Mouse (Mus musculus) CH12.LX (cell line): ENCODE results near the gene Ints7. TPM values are rescaled to one million over a fixed set of nuclear protein-coding genes. Genes with fewer than 3 reads are reported as not detected.

Experiments used
- DNase-seq: peaks from one replicate; pipeline ENCODE4 v3.0.0-alpha.2; 2013; ENCODE audit errors: extremely low read depth
- H3K27ac ChIP-seq: 2 replicates; pipeline ENCODE4 v1.5.1; 2012; ENCODE audit warnings: low read depth, mild to moderate bottlenecking, control low read depth, moderate library complexity; ENCODE audit not compliant: insufficient read depth
- H3K27me3 ChIP-seq: replicated peaks from 2 replicates; pipeline ENCODE3; 2012; ENCODE audit warnings: inconsistent platforms
- H3K36me3 ChIP-seq, 2 experiments: replicated peaks in 1 of 2; 2 replicates each; pipeline versions ENCODE3 to v1.6.1; 2012; ENCODE audit warnings: inconsistent platforms in 1 of 2, low read length in 1 of 2, mild to moderate bottlenecking in 1 of 2, mixed read lengths in 1 of 2, moderate library complexity in 1 of 2; ENCODE audit not compliant: control insufficient read depth in 1 of 2, insufficient read depth in 1 of 2
- H3K4me1 ChIP-seq, 2 experiments: 2 replicates each; pipeline ENCODE4 v1.6.1; 2012; ENCODE audit warnings: inconsistent platforms in 1 of 2, moderate library complexity in 1 of 2; ENCODE audit not compliant: insufficient read depth in 2 of 2, control insufficient read depth in 1 of 2
- H3K4me2 ChIP-seq: 2 replicates; pipeline ENCODE4 v1.6.1; 2012; ENCODE audit warnings: low read depth, mild to moderate bottlenecking, control low read depth; ENCODE audit not compliant: poor library complexity, insufficient read depth, severe bottlenecking
- H3K4me3 ChIP-seq, 3 experiments: fragments of 150-350 bp in 1 of 3; sonication (generic) in 1 of 3; replicated peaks in 1 of 3; 2 replicates each; pipeline versions ENCODE3 to v1.5.1; 2011 to 2012; ENCODE audit warnings: low read depth in 2 of 3, low read length in 2 of 3, mild to moderate bottlenecking in 2 of 3, moderate library complexity in 2 of 3, control low read depth in 1 of 3, improper control_type of control experiment in 1 of 3, inconsistent platforms in 1 of 3, mixed read lengths in 1 of 3; ENCODE audit not compliant: poor library complexity in 1 of 3
- H3K79me2 ChIP-seq: replicated peaks from 2 replicates; pipeline ENCODE4 v1.6.1; 2012; ENCODE audit warnings: mild to moderate bottlenecking, moderate library complexity; ENCODE audit not compliant: control insufficient read depth, poor library complexity, insufficient read depth, severe bottlenecking; ENCODE audit errors: extremely low read depth
- H3K9ac ChIP-seq: 2 replicates; pipeline ENCODE4 v1.6.1; 2012; ENCODE audit warnings: low read depth, mild to moderate bottlenecking, control low read depth, moderate library complexity; ENCODE audit not compliant: insufficient read depth
- H3K9me3 ChIP-seq: replicated peaks from 2 replicates; pipeline ENCODE3; 2012; ENCODE audit warnings: low read length, inconsistent platforms, mixed read lengths
- BHLHE40 ChIP-seq: IDR thresholded peaks from 2 replicates; pipeline ENCODE4 v1.6.1; 2011; ENCODE audit warnings: mild to moderate bottlenecking, low read depth, low read length, improper control_type of control experiment
- CHD1 ChIP-seq: IDR thresholded peaks from 2 replicates; pipeline ENCODE4 v1.6.1; 2012; ENCODE audit warnings: low read depth, low read length, improper control_type of control experiment, inconsistent platforms
- CHD2 ChIP-seq: IDR thresholded peaks from 2 replicates; pipeline ENCODE4 v1.6.1; 2011; ENCODE audit warnings: low read length, improper control_type of control experiment
- E2F4 ChIP-seq: IDR thresholded peaks from 2 replicates; pipeline ENCODE4 v1.6.1; 2011; ENCODE audit warnings: low read depth, low read length, improper control_type of control experiment; ENCODE audit not compliant: insufficient replicate concordance
- HCFC1 ChIP-seq: IDR thresholded peaks from 2 replicates; pipeline ENCODE4 v1.6.1; 2012; ENCODE audit warnings: low read depth, mild to moderate bottlenecking, inconsistent platforms, low read length, improper control_type of control experiment
- MAX ChIP-seq: IDR thresholded peaks from 2 replicates; pipeline ENCODE4 v1.6.1; 2011; ENCODE audit warnings: low read length, improper control_type of control experiment
- NELFE ChIP-seq: IDR thresholded peaks from 2 replicates; pipeline ENCODE4 v1.6.1; 2011; ENCODE audit warnings: low read depth, low read length, improper control_type of control experiment
- POLR2A ChIP-seq: IDR thresholded peaks from 2 replicates; pipeline ENCODE4 v1.6.1; 2011; ENCODE audit warnings: low read depth, mild to moderate bottlenecking, improper control_type of control experiment, low read length
- RCOR1 ChIP-seq: conservative IDR thresholded peaks from 2 replicates; pipeline ENCODE4 v1.6.1; 2012; ENCODE audit warnings: low read depth, mild to moderate bottlenecking, inconsistent platforms, low read length, improper control_type of control experiment
- TCF12 ChIP-seq: IDR thresholded peaks from 2 replicates; pipeline ENCODE4 v1.6.1; 2014; ENCODE audit warnings: low read depth, mild to moderate bottlenecking, inconsistent platforms, low read length, improper control_type of control experiment
- UBTF ChIP-seq: IDR thresholded peaks from 2 replicates; pipeline ENCODE4 v1.6.1; 2012; ENCODE audit warnings: low read depth, mild to moderate bottlenecking, inconsistent platforms, low read length, improper control_type of control experiment, moderate library complexity
- USF2 ChIP-seq: conservative IDR thresholded peaks from 2 replicates; pipeline ENCODE4 v1.6.1; 2011; ENCODE audit warnings: low read depth, low read length, improper control_type of control experiment
- ZKSCAN1 ChIP-seq: IDR thresholded peaks from 2 replicates; pipeline ENCODE4 v1.6.1; 2012; ENCODE audit warnings: low read depth, inconsistent platforms, low read length, improper control_type of control experiment, borderline replicate concordance
- ZMIZ1 ChIP-seq: IDR thresholded peaks from 2 replicates; pipeline ENCODE4 v1.6.1; 2012; ENCODE audit warnings: low read depth, mild to moderate bottlenecking, inconsistent platforms, low read length, improper control_type of control experiment
- dilution Hi-C: fragments of 300-500 bp; cut with MboI; formaldehyde crosslinking; loops from 2 replicates; pipeline ENCODE4 v1.14.3; 2020; ENCODE audit warnings: low sequenced_read_pairs; ENCODE audit not compliant: extremely low pct_unique_long_range_greater_than_20kb, extremely low pct_ligation_motif_present
- in situ Hi-C: fragments of 300-500 bp; cut with MboI; formaldehyde crosslinking; loops from 3 replicates; pipeline ENCODE4 v1.14.3; 2019; ENCODE audit warnings: low sequenced_read_pairs, low pct_ligation_motif_present, low pct_unique_long_range_greater_than_20kb, mixed read lengths
- polyA plus RNA-seq: library from polyadenylated mRNA; unstranded; fragments of >175 nt; gene quantifications from 2 replicates; pipeline ENCODE4 v1.2.1, GENCODE M21; 2012; ENCODE audit warnings: low read depth; ENCODE audit not compliant: insufficient read length
- total RNA-seq, 2 experiments: library from RNA; depleted of rRNA; stranded (reverse); fragments of 300-350 nt in 1 of 2; fragments of >200 nt in 1 of 2; gene quantifications; 2 replicates each; pipeline ENCODE4 v1.2.3; 2012 to 2014

The Ints7 gene
- total and polyA plus RNA-seq, 3 experiments, result 30.4 to 58.8 (median 50.5) TPM

DNA sequence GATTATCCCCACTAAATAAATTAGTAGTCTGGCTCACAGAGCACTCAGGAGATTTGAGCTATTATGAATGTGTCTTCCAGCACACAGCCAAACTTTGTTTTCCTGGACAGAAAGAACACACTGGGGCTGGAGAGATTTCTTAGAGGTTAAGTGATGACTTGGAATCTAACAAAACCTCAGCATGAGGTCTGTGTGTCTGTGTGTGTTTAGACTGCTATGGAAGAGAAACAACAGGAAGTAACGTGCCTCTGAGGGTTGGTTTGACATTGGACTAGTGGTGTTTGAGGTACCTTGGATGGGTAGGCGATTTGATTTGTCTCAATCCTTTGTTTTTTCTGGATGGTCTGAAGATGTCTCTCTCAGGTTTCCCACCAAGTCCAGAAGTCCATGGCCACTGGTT lies 58.7 kb downstream of the Ints7 start:
- no peak for DNase-seq
- Histone ChIP-seq H3K36me3 (no peaks in the 10 kb centered on the region), H3K4me2 (no peak overlapping the region), H3K27me3 (no peaks in the 10 kb centered on the region), H3K9me3 (no peaks in the 10 kb centered on the region), H3K4me1 (no peaks in the 10 kb centered on the region), H3K79me2 (no peaks in the 10 kb centered on the region), H3K27ac (no peak overlapping the region), H3K4me3 (no peak overlapping the region), H3K9ac (no peak overlapping the region)
- dilution Hi-C loops, result no loop called here
- in situ Hi-C loops, result no loop called here
- TF ChIP-seq NELFE, result no peak
- no peak for TF ChIP-seq TCF12
- no peak for TF ChIP-seq CHD2

- peaks cover 4 to 11% of the 10 kb centered on the region in 2 experiments for H3K4me1 ChIP-seq
- no peak for DNase-seq
- H3K27me3 ChIP-seq, result peaks cover 1% of the 10 kb centered on the region
- no peaks in the 10 kb centered on the region for H3K79me2 ChIP-seq
- H3K27ac ChIP-seq, result no peak overlapping the region
- H3K4me3 ChIP-seq, result no peak overlapping the region
- in situ Hi-C loops, result no loop called here
- H3K9me3 ChIP-seq, result no peaks in the 10 kb centered on the region
- no peak overlapping the region for H3K4me2 ChIP-seq
- no peak overlapping the region for H3K9ac ChIP-seq
- dilution Hi-C loops, result no loop called here
- H3K36me3 ChIP-seq, result no peaks in the 10 kb centered on the region
- TF ChIP-seq POLR2A, result no peak
- TF ChIP-seq MAX, result no peak
- no peak for TF ChIP-seq UBTF
Observed at GRCm38 (mm10) chr1:191638404-191638803, 63.0 kb downstream of the Ints7 start.

DNA sequence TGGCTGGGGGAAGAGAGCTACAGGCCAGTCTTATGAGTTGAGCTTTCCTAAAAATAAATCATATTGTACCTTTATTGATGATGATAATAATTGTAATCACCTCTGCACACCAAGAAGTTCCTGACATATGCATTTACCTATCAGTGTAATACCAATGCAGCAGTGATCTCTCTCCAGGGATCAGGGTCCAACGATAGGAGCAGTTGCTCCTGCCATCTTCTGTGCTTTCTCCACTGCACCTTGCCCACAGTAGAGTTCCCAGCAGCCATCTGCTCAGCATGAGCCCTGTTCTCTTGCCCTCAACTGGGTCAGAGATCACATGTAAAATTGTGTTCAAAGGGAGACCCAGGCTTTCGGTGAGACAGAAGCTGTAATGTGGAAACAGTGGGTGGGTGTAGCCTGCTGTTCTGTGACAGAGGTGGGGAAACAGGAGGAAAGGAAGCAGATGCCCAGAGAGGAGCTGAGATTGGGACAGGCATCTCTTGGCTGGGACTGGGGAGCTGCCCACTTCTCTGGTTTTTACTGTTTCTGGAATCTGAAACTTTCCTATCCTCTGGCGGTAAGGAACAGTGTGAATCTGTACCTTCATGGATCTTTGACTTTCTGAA lies 63.9 kb downstream of the Ints7 start:
- in situ Hi-C loops, result no loop called here
- Histone ChIP-seq H3K4me2 (no peak overlapping the region), H3K27me3 (peaks cover 1% of the 10 kb centered on the region), H3K36me3 (no peaks in the 10 kb centered on the region), H3K9me3 (no peaks in the 10 kb centered on the region), H3K27ac (no peak overlapping the region), H3K79me2 (no peaks in the 10 kb centered on the region), H3K4me3 (no peak overlapping the region), H3K9ac (no peak overlapping the region), H3K4me1 (peaks cover 4 to 16% of the 10 kb centered on the region in 2 experiments)
- dilution Hi-C loops, result no loop called here
- no peak for DNase-seq
- TF ChIP-seq HCFC1 (no peak), CHD1 (no peak), ZKSCAN1 (no peak), RCOR1 (no peak), ZMIZ1 (no peak), MAX (no peak), E2F4 (no peak), BHLHE40 (no peak), USF2 (no peak), CHD2 (no peak)
